Mouse (Mus musculus): ENCODE results near the gene Tom1l1. TPM values are rescaled to one million over a fixed set of nuclear protein-coding genes. Genes with fewer than 3 reads are reported as not detected.
A peak's percentile ranks its signal among the peaks of the same experiment; 100 is the strongest.
"Not testable (repeated sequence)": the region's sequence is repeated elsewhere in the genome, so short reads cannot be mapped to it uniquely, and the experiment has no call there.

Gene Tom1l1
- 19.2 and 24.2 TPM in 2 replicates for polyA plus RNA-seq (2016; fragmentation: Nextera tagmentation; extraction: Ambion mirVana)

GRCm38 (mm10) chr11:90687460-90688416 lies at the start of gene Tom1l1:
Tom1l1 (minus strand) TSS chr11:90688366.
- peak; percentile 88 for ATAC-seq (ENCODE audit: insufficient number of reproducible peaks, insufficient read depth, low FRiP score, low TSS enrichment)
- H3K9me3 ChIP-seq, result no peaks in the 10 kb centered on the region
- H3K9ac ChIP-seq, result peak within 1 kb of the TSS; percentile 48
- no peaks in the 10 kb centered on the region for H3K36me3 ChIP-seq
- H3K4me3 ChIP-seq, result peak within 1 kb of the TSS; percentile 62
- no peaks in the 10 kb centered on the region for H3K27me3 ChIP-seq
- peak within 1 kb of the TSS; percentile 89 for H3K4me2 ChIP-seq (replicated peaks)
- 5% methylated on average over 45 of the region's 47 CpGs for WGBS
- H3K27ac ChIP-seq, result 0 out of 2 replicates have a peak within 1 kb of the TSS, but pooled peaks have one; percentile 11
- H3K4me1 ChIP-seq, result peaks cover 9% of the 10 kb centered on the region; the same call in 1 of the 2 replicates

DNA sequence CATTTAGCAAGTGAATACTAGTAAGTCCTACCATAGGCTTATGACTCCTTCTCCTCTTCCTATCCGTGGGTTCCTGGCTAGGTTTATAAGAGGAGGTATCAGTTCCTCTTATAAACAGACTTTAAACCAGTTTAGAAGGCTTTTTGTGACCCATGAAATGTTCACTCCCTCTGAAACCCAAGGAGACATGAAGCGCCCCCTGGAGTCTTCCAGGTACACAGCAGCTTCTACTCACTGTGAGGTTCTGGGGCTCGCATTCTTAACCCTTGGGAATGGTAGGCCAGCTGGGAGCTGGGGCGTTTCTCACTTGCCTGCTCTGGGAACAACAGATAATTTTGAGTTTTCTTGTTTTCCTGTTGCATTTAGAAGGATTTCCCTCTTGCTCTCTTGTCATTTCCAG lies 45.4 kb upstream of the Tom1l1 start:
- ATAC-seq (ENCODE audit: insufficient number of reproducible peaks, insufficient read depth, low FRiP score, low TSS enrichment), result no peak
- 66% methylated on average over 4 of the region's 4 CpGs for WGBS
- H3K9me3 ChIP-seq, result no peaks in the 10 kb centered on the region

DNA sequence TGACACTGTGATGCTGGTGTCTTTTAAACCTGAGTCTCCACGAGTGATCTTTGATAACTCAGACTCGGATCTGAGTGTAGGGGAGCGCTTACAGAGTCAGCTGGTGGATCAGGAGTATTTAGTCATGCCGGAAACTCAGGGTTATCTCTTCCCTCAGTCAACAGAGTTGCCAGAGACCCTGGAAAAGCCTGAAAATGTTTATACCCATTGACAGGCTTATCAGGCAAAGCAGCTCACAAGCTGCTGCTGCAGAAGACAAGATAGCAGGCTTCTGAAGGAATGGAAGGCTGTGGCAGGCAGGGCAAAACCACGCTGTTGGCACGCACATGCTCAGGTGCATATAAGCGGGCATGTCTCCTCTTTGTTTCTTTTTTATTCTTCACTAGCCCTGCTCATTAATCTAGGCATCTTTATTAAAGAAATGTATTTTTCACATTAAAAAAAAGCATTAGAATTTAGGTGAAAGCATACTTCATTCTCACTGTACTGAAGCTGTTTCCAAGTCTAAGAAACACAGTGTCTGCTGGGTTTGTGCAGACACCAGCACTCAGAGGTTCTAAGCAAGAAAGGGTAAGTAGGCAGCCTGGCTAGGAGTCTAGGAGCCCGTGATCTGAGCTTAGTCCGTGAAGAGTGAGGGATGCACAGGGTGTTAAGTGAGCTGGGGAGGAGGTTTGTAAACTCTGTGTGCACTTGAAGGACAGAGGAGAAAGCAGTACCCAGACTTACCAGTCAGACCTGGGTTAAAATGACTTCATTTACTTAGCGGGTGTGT lies 39.4 kb upstream of the Tom1l1 start:
- ATAC-seq (ENCODE audit: insufficient number of reproducible peaks, insufficient read depth, low FRiP score, low TSS enrichment), result no peak
- WGBS, result 82% methylated on average over 10 of the region's 10 CpGs

More for the DNA sequence above, 45.4 kb upstream of the Tom1l1 start:
- H3K27ac ChIP-seq, result no peak overlapping the region
- no peak overlapping the region for H3K4me3 ChIP-seq
- no peak overlapping the region for H3K4me2 ChIP-seq (replicated peaks)
- H3K4me1 ChIP-seq, result no peaks in the 10 kb centered on the region
- H3K27me3 ChIP-seq, result no peaks in the 10 kb centered on the region
- no peaks in the 10 kb centered on the region for H3K36me3 ChIP-seq
- no peak overlapping the region for H3K9ac ChIP-seq

GRCm38 (mm10) chr11:90726730-90727129 lies 38.6 kb upstream of the Tom1l1 start:
- Histone ChIP-seq H3K4me1 (no peaks in the 10 kb centered on the region), H3K27ac (no peak overlapping the region), H3K27me3 (no peaks in the 10 kb centered on the region), H3K4me2 (replicated peaks) (no peak overlapping the region), H3K36me3 (no peaks in the 10 kb centered on the region), H3K9me3 (no peaks in the 10 kb centered on the region), H3K9ac (no peak overlapping the region), H3K4me3 (no peak overlapping the region)
- no peak for ATAC-seq (ENCODE audit: insufficient number of reproducible peaks, insufficient read depth, low FRiP score, low TSS enrichment)
- 83% methylated on average over 10 of the region's 10 CpGs for WGBS

More for the DNA sequence above, 39.4 kb upstream of the Tom1l1 start:
- H3K9ac ChIP-seq, result no peak overlapping the region
- H3K4me2 ChIP-seq (replicated peaks), result no peak overlapping the region
- H3K9me3 ChIP-seq, result no peaks in the 10 kb centered on the region
- no peaks in the 10 kb centered on the region for H3K36me3 ChIP-seq
- no peaks in the 10 kb centered on the region for H3K4me1 ChIP-seq
- H3K27me3 ChIP-seq, result no peaks in the 10 kb centered on the region
- no peak overlapping the region for H3K4me3 ChIP-seq
- no peak overlapping the region for H3K27ac ChIP-seq

DNA sequence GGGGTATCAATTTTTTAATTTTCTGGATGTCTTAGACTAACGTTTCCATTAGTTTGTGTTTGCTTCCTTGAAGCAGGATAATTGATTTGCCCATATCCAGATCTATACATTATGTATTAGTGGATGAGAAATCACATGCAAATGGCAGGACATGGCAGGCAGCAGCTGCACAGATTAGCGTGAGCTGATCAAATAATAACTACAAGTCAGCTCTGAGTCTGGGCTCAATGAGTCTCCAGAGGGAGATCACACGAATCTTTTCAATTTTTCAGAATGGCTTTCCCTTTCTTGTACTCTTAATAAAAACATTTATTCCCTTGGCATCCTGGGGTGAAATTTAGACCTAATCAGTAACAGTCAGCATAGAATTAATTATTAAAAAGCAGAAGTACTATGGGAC lies 34.1 kb upstream of the Tom1l1 start:
- Histone ChIP-seq H3K27ac (no peak overlapping the region), H3K9ac (no peak overlapping the region), H3K27me3 (no peaks in the 10 kb centered on the region), H3K4me2 (replicated peaks) (no peak overlapping the region), H3K9me3 (no peaks in the 10 kb centered on the region), H3K36me3 (no peaks in the 10 kb centered on the region), H3K4me3 (no peak overlapping the region), H3K4me1 (no peaks in the 10 kb centered on the region)
- 67% methylated on average over 3 of the region's 3 CpGs for WGBS
- no peak for ATAC-seq (ENCODE audit: insufficient number of reproducible peaks, insufficient read depth, low FRiP score, low TSS enrichment)

GRCm38 (mm10) chr11:90717719-90718118 lies 29.6 kb upstream of the Tom1l1 start:
- H3K4me3 ChIP-seq, result no peak overlapping the region
- no peaks in the 10 kb centered on the region for H3K36me3 ChIP-seq
- no peaks in the 10 kb centered on the region for H3K27me3 ChIP-seq
- no peaks in the 10 kb centered on the region for H3K9me3 ChIP-seq
- 95% methylated on average over 3 of the region's 3 CpGs for WGBS
- H3K4me2 ChIP-seq (replicated peaks), result no peak overlapping the region
- H3K4me1 ChIP-seq, result no peaks in the 10 kb centered on the region
- no peak overlapping the region for H3K27ac ChIP-seq
- H3K9ac ChIP-seq, result no peak overlapping the region
- ATAC-seq (ENCODE audit: insufficient number of reproducible peaks, insufficient read depth, low FRiP score, low TSS enrichment), result no peak

- Histone ChIP-seq H3K27ac (no peak overlapping the region), H3K4me1 (no peaks in the 10 kb centered on the region), H3K9me3 (no peaks in the 10 kb centered on the region), H3K27me3 (no peaks in the 10 kb centered on the region), H3K36me3 (no peaks in the 10 kb centered on the region), H3K4me2 (replicated peaks) (no peak overlapping the region), H3K9ac (no peak overlapping the region), H3K4me3 (no peak overlapping the region)
- 86% methylated on average over 9 of the region's 9 CpGs for WGBS
- ATAC-seq (ENCODE audit: insufficient number of reproducible peaks, insufficient read depth, low FRiP score, low TSS enrichment), result no peak
These were observed 23.4 kb upstream of the Tom1l1 start for GRCm38 (mm10) chr11:90711596-90711995.

DNA sequence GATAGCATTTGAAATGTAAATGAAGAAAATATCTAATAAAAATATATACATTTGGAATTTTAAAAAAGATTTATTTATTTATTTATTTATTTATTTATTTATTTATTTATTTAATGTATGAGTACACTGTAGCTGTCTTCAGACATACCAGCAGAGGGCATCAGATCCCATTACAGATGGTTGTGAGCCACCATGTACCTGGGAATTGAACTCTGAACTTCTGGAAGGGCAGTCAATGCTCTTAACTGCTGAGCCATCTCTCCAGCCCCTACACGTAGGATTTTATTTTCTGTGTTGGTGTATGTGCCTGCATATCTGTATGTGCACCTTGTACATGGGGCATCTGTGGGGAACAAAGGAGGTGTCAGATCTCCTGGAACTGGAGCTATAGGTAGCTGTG lies 19.0 kb upstream of the Tom1l1 start:
- not testable (repeated sequence) for H3K9ac ChIP-seq; H3K27ac ChIP-seq; H3K4me2 ChIP-seq (replicated peaks); H3K4me1 ChIP-seq; H3K9me3 ChIP-seq; H3K27me3 ChIP-seq; H3K36me3 ChIP-seq; ATAC-seq (ENCODE audit: insufficient number of reproducible peaks, insufficient read depth, low FRiP score, low TSS enrichment); H3K4me3 ChIP-seq
- WGBS, result 89% methylated on average over 1 of the region's 1 CpGs

GRCm38 (mm10) chr11:90697480-90698240 lies 9.5 kb upstream of the Tom1l1 start:
- Histone ChIP-seq H3K27ac (no peak overlapping the region), H3K9ac (no peak overlapping the region), H3K27me3 (no peaks in the 10 kb centered on the region), H3K9me3 (no peaks in the 10 kb centered on the region), H3K4me1 (no peaks in the 10 kb centered on the region), H3K36me3 (no peaks in the 10 kb centered on the region), H3K4me3 (no peak overlapping the region), H3K4me2 (replicated peaks) (peak overlapping the region; percentile 41)
- 20% methylated on average over 10 of the region's 10 CpGs for WGBS
- peak; percentile 82; the same call in 1 of the 2 replicates for ATAC-seq (ENCODE audit: insufficient number of reproducible peaks, insufficient read depth, low FRiP score, low TSS enrichment)

DNA sequence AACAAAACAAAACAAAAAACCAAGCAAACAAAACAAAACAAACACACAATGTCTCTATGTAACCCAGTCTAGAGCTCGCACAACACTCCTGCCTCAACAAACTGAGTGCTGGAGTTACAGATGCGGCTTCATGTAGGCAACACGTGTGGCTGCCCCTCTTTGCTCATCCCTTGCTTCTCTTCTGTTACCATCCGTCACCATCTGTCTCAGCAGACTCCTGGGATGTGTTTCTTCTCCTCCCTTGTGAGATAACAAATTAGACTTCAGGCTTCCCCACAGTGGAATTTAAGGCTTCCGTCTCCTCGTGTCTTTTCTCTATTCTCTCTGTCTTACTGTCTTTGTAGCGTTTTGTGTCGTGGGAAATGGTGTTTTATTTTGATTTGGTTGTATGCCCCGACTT lies 7.6 kb upstream of the Tom1l1 start:
- H3K9ac ChIP-seq, result no peak overlapping the region
- H3K4me3 ChIP-seq, result no peak overlapping the region
- no peaks in the 10 kb centered on the region for H3K9me3 ChIP-seq
- no peaks in the 10 kb centered on the region for H3K36me3 ChIP-seq
- no peaks in the 10 kb centered on the region for H3K4me1 ChIP-seq
- H3K4me2 ChIP-seq (replicated peaks), result no peak overlapping the region
- no peaks in the 10 kb centered on the region for H3K27me3 ChIP-seq
- no peak for ATAC-seq (ENCODE audit: insufficient number of reproducible peaks, insufficient read depth, low FRiP score, low TSS enrichment)
- H3K27ac ChIP-seq, result no peak overlapping the region
- 67% methylated on average over 9 of the region's 9 CpGs for WGBS

DNA sequence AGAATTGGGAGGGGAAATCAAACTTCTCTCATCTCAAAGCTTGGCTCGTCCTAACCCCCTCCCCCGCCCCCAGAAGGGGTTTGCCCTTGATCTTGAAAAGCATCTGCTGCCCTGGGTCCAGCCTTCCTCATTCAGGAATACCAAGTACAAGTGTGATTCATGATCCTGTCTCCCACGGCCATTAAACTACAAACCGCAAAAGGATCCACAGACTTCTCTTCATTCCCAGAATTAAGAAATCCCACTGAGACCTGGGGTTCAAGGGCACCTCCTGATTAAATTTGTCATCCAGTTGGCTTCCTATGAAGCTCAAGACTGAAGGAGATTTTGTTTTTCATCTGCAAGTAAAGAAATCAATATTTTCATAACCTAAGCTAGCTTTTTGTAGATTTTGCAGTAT lies 6.0 kb upstream of the Tom1l1 start:
- no peak overlapping the region for H3K27ac ChIP-seq
- no peaks in the 10 kb centered on the region for H3K4me1 ChIP-seq
- 68% methylated on average over 4 of the region's 4 CpGs for WGBS
- H3K4me3 ChIP-seq, result no peak overlapping the region
- no peaks in the 10 kb centered on the region for H3K27me3 ChIP-seq
- ATAC-seq (ENCODE audit: insufficient number of reproducible peaks, insufficient read depth, low FRiP score, low TSS enrichment), result no peak
- no peak overlapping the region for H3K4me2 ChIP-seq (replicated peaks)
- no peaks in the 10 kb centered on the region for H3K9me3 ChIP-seq
- no peak overlapping the region for H3K9ac ChIP-seq
- no peaks in the 10 kb centered on the region for H3K36me3 ChIP-seq
